Mouse (Mus musculus) liver, adult 2 months (tissue): ENCODE measurements at regions not wholly inside any gene's neighbourhood (a gene's known extent, or its start where the extent isn't known, plus 50 kb on each side); places are given as distances from the start of the nearest gene placed in this dataset.

Source experiments
- CTCF ChIP-seq: fragments of 200-500 bp; IDR thresholded peaks from 2 replicates; pipeline ENCODE4 v1.5.1; 2011; ENCODE audit warnings: low read depth, low read length, control low read depth
- POLR2A ChIP-seq: fragments of 200-500 bp; IDR thresholded peaks from 2 replicates; pipeline ENCODE4 v1.6.1; 2011; ENCODE audit warnings: low read length, control low read depth; ENCODE audit not compliant: insufficient read depth; ENCODE audit errors: extremely low read depth

GRCm38 (mm10) chr4:7422787-7423186 lies 816.1 kb downstream of the Car8 start:
- no peak for TF ChIP-seq POLR2A
- TF ChIP-seq CTCF: no peak
